Mouse (Mus musculus) C2C12 (cell line): ENCODE measurements around the gene Zbtb46. TPM values are rescaled to one million over a fixed set of nuclear protein-coding genes. Genes with fewer than 3 reads are reported as not detected.

Experiments used
- H3K27me3 ChIP-seq: one replicate; pipeline ENCODE4 v1.6.1; 2011; ENCODE audit not compliant: control insufficient read depth, insufficient read depth, insufficient read length
- H3K36me3 ChIP-seq: one replicate; pipeline ENCODE4 v1.6.1; 2011; ENCODE audit not compliant: control insufficient read depth, insufficient read depth
- H3K4me3 ChIP-seq: one replicate; pipeline ENCODE4 v1.5.1; 2011; ENCODE audit warnings: mild to moderate bottlenecking, control low read depth; ENCODE audit not compliant: poor library complexity, insufficient read depth, severe bottlenecking
- H3K79me2 ChIP-seq: one replicate; pipeline ENCODE4 v1.6.1; 2011; ENCODE audit not compliant: control insufficient read depth, insufficient read depth
- H3K79me3 ChIP-seq: one replicate; pipeline ENCODE4 v1.6.1; 2011; ENCODE audit warnings: low read depth, control low read depth
- H3ac ChIP-seq: one replicate; pipeline ENCODE3; 2011; ENCODE audit warnings: low read depth; ENCODE audit not compliant: control insufficient read depth, insufficient read length
- CEBPB ChIP-seq: IDR thresholded peaks from one replicate; pipeline ENCODE4 v1.6.1; 2011; ENCODE audit warnings: low read depth, mild to moderate bottlenecking, control low read depth, moderate library complexity
- CTCF ChIP-seq: IDR thresholded peaks from one replicate; pipeline ENCODE4 v1.5.1; 2011; ENCODE audit not compliant: control insufficient read depth, insufficient read depth, insufficient read length
- FOSL1 ChIP-seq: IDR thresholded peaks from one replicate; pipeline ENCODE4 v1.8.0; 2011; ENCODE audit warnings: mild to moderate bottlenecking, low read length; ENCODE audit not compliant: poor library complexity, insufficient read depth, severe bottlenecking
- MAX ChIP-seq: IDR thresholded peaks from one replicate; pipeline ENCODE4 v1.6.1; 2011; ENCODE audit warnings: mild to moderate bottlenecking, control low read depth
- MYOD1 ChIP-seq: IDR thresholded peaks from one replicate; pipeline ENCODE4 v1.6.1; 2011; ENCODE audit warnings: low read depth; ENCODE audit not compliant: control insufficient read depth, insufficient read length
- MYOG ChIP-seq: IDR thresholded peaks from one replicate; pipeline ENCODE4 v1.6.1; 2011; ENCODE audit not compliant: control insufficient read depth, insufficient read length; ENCODE audit errors: extremely low read depth
- USF1 ChIP-seq: IDR thresholded peaks from one replicate; pipeline ENCODE4 v1.6.1; 2011; ENCODE audit warnings: low read depth, mild to moderate bottlenecking, control low read depth, moderate library complexity
- polyA plus RNA-seq: library from polyadenylated mRNA; unstranded; fragments of >200 nt; fragmentation: generic; extraction: Trizol; gene quantifications from one replicate; pipeline ENCODE4 v1.2.1, GENCODE M21; 2012; ENCODE audit warnings: missing spikeins

Zbtb46 gene
- polyA plus RNA-seq, 1 experiment: 0.68 TPM

- Histone ChIP-seq H3K27me3 (no peaks in the 10 kb centered on the region), H3ac (no peak overlapping the region), H3K4me3 (no peak overlapping the region), H3K79me3 (no peaks in the 10 kb centered on the region), H3K79me2 (no peaks in the 10 kb centered on the region), H3K36me3 (peaks cover 14% of the 10 kb centered on the region)
- TF ChIP-seq MYOG (no peak), FOSL1 (no peak), CTCF (no peak)
Observed at GRCm38 (mm10) chr2:181390136-181390870, 68.9 kb downstream of the Zbtb46 start.

- TF ChIP-seq CEBPB (no peak), FOSL1 (no peak), CTCF (no peak), MYOG (no peak), MYOD1 (no peak), USF1 (no peak), MAX (no peak)
- Histone ChIP-seq H3K36me3 (peaks cover 22% of the 10 kb centered on the region), H3K27me3 (no peaks in the 10 kb centered on the region), H3ac (no peak overlapping the region), H3K79me3 (no peaks in the 10 kb centered on the region), H3K4me3 (no peak overlapping the region), H3K79me2 (no peaks in the 10 kb centered on the region)
Observed at GRCm38 (mm10) chr2:181386663-181387210, 72.5 kb downstream of the Zbtb46 start.

GRCm38 (mm10) chr2:181385885-181386284 lies 73.3 kb downstream of the Zbtb46 start:
- H3K27me3 ChIP-seq: no peaks in the 10 kb centered on the region
- H3K79me2 ChIP-seq: no peaks in the 10 kb centered on the region
- H3K36me3 ChIP-seq: peaks cover 27% of the 10 kb centered on the region
- H3K79me3 ChIP-seq: no peaks in the 10 kb centered on the region
- TF ChIP-seq USF1: no peak
- no peak for TF ChIP-seq CTCF
- no peak for TF ChIP-seq MAX
- no peak for TF ChIP-seq MYOG
- TF ChIP-seq MYOD1: no peak
- TF ChIP-seq FOSL1: no peak
- no peak for TF ChIP-seq CEBPB
- H3K4me3 ChIP-seq: no peak overlapping the region
- H3ac ChIP-seq: no peak overlapping the region

GRCm38 (mm10) chr2:181384919-181385391 lies 74.3 kb downstream of the Zbtb46 start:
- H3K27me3 ChIP-seq: no peaks in the 10 kb centered on the region
- TF ChIP-seq FOSL1: no peak
- TF ChIP-seq MYOG: no peak
- H3K4me3 ChIP-seq: no peak overlapping the region
- H3K79me2 ChIP-seq: no peaks in the 10 kb centered on the region
- peaks cover 36% of the 10 kb centered on the region for H3K36me3 ChIP-seq
- H3K79me3 ChIP-seq: no peaks in the 10 kb centered on the region
- H3ac ChIP-seq: no peak overlapping the region

- TF ChIP-seq FOSL1 (no peak), MYOD1 (no peak), MAX (no peak), CEBPB (no peak), USF1 (no peak), MYOG (no peak), CTCF (no peak)
- H3K4me3 ChIP-seq: no peak overlapping the region
- no peak overlapping the region for H3ac ChIP-seq
- no peaks in the 10 kb centered on the region for H3K27me3 ChIP-seq
- H3K79me3 ChIP-seq: no peaks in the 10 kb centered on the region
- peaks cover 37% of the 10 kb centered on the region for H3K36me3 ChIP-seq
- no peaks in the 10 kb centered on the region for H3K79me2 ChIP-seq
Observed at GRCm38 (mm10) chr2:181384463-181384862, 74.8 kb downstream of the Zbtb46 start.
